Mouse (Mus musculus) ovary, adult 18-20 months (tissue): Measurements from ENCODE around the gene Abhd2.

ENCODE experiments used
- DNase-seq: peaks from one replicate; pipeline ENCODE4 v3.0.0; 2022; ENCODE audit warnings: low spot score, mixed read lengths

Gene Abhd2

DNA sequence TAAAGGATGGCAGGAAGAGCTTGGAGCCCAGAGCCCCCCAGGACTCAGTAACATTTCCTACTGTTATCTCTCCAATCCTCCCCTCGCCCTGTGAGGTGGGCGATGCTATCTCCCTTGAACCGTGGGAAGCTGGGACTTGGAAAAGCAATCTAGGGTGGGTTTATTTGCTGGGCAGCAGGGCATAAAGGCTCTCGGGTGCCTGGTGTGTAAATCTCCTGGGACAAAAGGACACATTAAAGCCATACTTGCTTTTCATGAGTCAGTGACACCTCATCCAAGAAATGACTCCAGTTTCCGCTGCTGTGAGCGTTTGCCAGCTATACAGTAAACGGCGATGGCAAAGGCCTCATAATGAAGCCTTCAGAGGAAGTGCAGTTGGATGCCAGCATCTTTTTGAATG, 50.9 kb downstream of the Abhd2 start:
- no peak for DNase-seq

DNA sequence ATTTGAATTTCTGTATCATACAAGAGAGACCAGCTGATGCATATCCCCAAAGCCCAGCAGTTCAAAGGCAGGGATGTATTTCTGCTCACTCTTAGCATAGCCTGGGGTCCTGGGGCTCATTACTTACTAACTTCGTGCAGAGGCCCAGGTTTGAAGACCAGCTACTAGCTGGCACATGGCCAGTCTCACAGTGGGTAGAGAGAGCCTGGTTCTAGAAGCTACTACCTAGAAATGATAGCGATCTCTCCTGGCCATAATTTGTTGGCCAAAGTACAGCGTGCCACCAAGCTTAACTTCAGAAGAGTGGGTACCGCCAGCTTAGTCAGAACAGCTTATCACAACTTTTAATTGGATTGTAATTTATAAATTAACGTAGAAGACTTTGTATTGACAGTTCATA, 55.8 kb downstream of the Abhd2 start:
- DNase-seq, result no peak

GRCm38 (mm10) chr7:79331197-79331596, 58.2 kb downstream of the Abhd2 start:
- no peak for DNase-seq

DNA sequence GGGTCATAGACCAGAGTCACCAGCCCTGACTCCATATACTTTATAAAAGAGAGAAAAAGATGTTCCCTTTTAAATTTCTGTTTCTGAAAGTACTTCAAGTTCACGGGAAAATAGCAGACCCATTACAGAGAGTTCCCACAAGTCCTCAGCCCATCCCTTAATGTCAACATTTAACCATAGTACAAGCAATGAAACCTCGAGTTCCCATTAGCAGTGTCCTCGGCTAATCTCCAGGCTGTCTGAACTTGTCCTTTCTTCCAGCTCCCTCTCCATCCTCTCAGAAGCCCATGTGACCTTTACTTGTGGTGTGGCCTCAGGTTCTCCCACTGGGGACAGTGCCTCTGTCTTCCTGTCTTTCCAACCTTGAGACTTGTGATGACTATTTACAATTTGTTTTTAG, 60.4 kb downstream of the Abhd2 start:
- no peak for DNase-seq

DNA sequence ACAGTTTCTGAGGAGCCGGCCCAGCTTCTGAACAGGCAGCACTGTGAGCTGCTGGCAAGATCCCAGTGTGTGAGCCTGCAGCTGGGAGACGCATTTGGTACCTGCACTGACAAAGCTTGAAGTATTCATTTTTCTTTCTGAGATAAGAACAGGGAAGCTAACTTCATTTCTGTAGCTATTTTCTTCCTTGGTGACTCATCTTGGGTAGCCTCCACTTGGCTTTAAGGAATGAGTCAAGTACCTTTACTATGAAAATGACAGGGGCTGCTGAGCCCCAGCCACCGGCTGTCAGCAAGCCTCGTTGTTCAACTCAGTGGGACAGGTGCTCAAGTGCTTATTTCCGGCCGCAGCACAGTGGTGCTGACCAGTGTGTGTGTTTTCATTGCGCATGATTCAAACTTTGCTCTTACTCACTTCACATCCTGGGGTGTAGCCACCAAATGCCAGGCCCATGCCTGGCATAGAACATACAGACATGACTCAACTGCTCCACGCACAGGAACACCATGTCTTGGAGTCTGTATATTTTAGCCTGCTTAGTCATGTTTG, 63.4 kb downstream of the Abhd2 start:
- no peak for DNase-seq

DNA sequence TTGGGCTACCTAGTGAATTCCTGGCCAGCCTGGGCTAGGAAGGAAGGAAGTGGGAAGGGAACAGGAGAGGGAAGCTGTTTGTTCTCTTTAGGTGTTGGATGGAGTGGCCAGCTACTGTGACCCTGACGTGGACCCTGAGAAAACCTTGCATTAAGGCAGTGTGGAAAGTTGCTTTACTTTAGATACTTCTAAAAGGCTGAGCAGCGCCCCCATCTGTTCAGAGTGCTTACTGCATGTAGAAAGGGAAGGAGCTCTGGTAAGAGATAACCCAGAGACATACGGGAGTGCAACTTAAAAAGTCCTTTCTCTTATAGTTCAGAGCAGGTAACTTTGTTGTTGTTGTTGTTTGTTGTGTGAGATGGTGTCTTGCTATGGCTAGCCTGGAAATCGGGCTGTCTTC, 72.9 kb downstream of the Abhd2 start:
- DNase-seq, result no peak

GRCm38 (mm10) chr7:79346555-79347075, 73.6 kb downstream of the Abhd2 start:
- no peak for DNase-seq

DNA sequence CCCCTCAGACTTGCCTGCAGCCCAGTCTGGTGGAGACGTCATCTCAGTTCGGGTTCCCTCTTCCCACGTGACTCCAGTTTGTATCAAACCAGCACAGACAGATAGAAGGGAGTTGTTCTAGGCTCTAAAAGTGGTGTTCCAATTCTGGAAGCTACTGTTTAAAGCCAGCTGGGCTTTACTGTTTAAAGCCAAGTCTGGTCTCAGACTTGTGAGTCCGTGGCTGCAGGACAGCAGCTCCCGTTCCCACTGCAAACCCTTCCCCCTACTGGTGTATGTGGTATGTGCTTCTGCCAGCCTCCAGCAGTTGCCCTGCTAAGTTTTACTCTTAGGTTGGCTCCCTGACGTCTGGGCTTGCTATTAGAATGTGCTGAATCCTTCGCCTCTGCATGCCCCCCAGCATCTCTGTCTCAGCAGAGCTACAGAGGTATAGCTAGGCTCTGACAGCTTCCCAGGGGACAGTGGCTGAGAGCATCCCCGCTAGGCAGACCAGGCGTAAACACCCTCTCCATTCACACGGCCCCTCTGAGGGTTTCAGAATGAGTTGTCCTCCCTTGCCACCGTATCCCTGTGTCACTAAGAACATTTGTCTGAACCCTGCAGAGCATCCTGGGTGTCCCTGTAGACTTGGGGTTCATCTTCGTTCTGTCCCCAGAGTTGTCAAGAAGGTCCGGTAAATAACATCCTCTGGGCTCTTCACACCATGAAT, 74.3 kb downstream of the Abhd2 start:
- DNase-seq, result no peak

GRCm38 (mm10) chr7:79348816-79349215, 75.8 kb downstream of the Abhd2 start:
- DNase-seq, result no peak

- DNase-seq, result no peak
These were observed 76.9 kb downstream of the Abhd2 start for GRCm38 (mm10) chr7:79349738-79350386.

- DNase-seq, result no peak
These were observed 85.6 kb downstream of the Abhd2 start for GRCm38 (mm10) chr7:79358350-79359182.

DNA sequence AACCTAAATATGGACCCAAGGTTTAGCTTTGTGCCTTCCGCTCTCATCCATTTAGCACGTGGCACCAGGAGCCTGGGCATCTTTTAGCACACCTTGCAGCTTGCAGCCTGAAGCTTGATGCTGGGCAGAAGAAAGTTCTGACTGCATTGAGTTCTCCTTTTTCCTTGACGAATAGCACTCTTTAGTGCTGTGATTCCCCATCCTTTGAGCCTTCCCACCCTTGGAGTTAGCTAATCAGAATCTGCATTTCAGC, 86.1 kb downstream of the Abhd2 start:
- DNase-seq, result no peak

- no peak for DNase-seq
These were observed 87.1 kb downstream of the Abhd2 start for GRCm38 (mm10) chr7:79360056-79360455.

- DNase-seq, result no peak
These were observed 89.2 kb downstream of the Abhd2 start for GRCm38 (mm10) chr7:79362208-79362607.

DNA sequence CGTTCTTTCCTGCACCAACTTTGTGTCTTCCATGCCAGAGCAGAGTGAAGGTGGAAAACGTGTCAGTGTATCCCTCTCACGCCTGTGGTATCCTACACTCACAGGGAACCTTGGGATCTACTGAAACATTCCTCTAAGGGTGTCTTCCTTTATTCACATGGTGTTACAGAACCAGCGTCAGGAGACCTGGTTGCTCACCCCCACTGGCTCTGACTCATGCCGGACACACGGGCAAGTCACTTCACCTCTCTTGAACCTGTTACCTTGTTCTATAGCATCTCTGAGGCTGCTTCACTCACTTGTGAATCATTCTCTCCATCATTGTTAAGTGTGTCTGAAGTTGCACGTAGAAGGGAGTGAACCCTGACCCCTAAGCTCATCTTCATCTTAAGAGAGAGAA, 89.8 kb downstream of the Abhd2 start:
- no peak for DNase-seq

DNA sequence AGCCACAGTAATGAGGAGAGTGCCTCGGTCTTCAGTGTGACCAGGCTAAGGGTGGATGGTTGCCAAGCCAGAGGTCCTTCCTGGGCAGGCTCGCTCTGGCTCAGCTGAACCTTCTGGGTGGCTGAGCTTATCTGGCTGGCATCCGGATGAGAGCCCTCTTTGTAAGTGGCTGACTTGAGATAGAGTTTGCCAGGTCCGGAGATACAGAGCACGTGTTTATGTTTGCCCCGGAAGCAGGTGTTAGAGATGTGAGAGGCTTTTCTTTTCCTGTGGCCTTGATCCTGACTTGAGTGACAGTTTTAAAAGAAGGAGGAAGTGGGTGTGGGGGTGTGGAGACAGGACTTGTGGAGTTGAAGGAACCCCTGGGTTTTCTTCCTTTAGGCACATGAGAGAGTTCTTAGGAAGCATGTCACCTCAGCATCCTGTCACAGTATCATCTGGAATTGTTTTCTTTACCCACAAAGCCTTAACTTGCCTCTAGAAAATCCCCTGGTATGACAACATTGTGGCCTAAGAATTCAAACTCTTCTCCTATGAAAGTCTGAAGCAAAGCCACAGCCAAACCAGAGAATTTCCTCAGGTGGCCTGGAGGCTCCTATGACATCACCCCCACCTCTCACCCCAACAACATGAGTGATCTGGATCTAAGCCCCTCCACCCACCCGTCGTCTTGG, 90.5 kb downstream of the Abhd2 start:
- no peak for DNase-seq

DNA sequence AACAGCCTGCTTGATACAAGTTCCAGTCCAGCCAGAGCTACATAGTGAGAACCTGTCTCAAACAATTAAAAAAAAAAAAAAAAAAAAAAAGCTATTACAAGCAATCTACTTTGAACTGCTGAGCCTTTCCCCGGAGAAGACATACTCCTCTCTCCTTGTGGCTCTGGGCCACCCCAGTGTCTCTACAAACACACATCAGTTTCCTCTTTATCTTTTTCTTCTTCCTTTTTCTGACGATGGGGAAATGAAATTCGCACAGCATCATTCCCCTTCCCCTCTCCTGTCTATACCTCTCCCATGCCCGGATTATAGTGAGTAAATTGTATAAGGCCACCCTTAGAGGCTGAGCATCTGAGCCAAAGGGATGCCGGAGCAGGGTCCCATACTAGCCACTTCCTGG, 95.7 kb downstream of the Abhd2 start:
- no peak for DNase-seq

GRCm38 (mm10) chr7:79369416-79369815, 96.4 kb downstream of the Abhd2 start:
- no peak for DNase-seq

DNA sequence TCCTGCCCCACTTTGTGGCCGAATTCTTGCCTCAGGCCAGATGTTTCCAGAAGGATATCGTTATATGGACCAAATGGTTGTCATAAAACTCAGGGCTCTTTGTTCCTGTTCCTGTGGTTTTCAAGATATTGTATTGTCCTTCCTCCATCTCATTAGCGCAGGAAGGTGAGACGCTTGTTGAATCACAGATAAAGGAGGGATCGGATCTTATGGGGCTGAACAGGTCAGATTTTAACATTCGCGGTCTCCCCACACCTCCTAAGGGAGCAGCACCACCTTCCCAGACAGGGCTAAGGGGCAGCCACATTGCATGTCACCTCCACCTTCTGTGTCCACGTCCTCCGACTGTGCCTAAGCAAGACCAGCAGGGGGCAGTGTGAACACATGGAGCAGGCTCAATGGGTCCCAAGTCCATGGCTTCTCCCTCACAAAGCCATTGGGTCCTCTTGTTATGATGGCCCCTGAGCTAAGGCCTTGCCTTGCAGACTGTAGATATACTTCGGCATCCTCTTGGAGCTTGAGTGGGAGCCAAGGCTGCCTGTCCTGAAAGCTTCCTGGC, 98.4 kb downstream of the Abhd2 start:
- DNase-seq, result peak; percentile 28

- DNase-seq, result no peak
These were observed 101.0 kb downstream of the Abhd2 start for GRCm38 (mm10) chr7:79374017-79374416.

DNA sequence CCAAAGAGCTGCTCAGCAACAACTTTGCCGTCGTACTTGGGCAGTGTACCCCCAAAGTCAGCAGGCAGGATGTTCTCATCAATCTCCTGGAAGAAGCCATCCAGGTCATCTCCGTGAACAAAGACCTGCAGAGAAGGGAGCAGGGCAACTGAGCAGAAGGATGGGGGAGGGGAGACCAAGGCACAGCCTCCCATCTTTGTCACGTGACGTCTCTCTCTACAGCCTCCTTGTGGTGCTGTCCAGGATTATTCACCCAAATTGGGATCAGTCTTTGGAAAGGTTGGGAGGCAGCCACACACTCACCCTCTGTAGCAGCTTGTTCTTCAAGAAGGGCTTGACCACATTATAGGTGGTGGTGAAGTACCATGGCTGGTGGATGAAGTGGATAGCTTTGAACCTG, 102.6 kb downstream of the Abhd2 start:
- no peak for DNase-seq
